Mouse (Mus musculus): ENCODE data around the gene Celf5.

GRCm38 (mm10) chr10:81412586-81413309, 69.8 kb downstream of the Celf5 start:
- TF ChIP-seq CTCF (IDR thresholded peaks at IDR 0.05; ENCODE audit: extremely low read depth, insufficient read depth, low read length) (no peak), POLR2A (IDR thresholded peaks at IDR 0.05; ENCODE audit: extremely low read depth, insufficient read depth, low read length) (no peak)

Measured in cortical plate, adult 2 months (tissue).